Mouse (Mus musculus): ENCODE measurements around the gene Gm9821. TPM values are rescaled to one million over a fixed set of nuclear protein-coding genes. Genes with fewer than 3 reads are reported as not detected.

The Gm9821 gene
- polyA plus RNA-seq, 1 experiment, result not detected

DNA sequence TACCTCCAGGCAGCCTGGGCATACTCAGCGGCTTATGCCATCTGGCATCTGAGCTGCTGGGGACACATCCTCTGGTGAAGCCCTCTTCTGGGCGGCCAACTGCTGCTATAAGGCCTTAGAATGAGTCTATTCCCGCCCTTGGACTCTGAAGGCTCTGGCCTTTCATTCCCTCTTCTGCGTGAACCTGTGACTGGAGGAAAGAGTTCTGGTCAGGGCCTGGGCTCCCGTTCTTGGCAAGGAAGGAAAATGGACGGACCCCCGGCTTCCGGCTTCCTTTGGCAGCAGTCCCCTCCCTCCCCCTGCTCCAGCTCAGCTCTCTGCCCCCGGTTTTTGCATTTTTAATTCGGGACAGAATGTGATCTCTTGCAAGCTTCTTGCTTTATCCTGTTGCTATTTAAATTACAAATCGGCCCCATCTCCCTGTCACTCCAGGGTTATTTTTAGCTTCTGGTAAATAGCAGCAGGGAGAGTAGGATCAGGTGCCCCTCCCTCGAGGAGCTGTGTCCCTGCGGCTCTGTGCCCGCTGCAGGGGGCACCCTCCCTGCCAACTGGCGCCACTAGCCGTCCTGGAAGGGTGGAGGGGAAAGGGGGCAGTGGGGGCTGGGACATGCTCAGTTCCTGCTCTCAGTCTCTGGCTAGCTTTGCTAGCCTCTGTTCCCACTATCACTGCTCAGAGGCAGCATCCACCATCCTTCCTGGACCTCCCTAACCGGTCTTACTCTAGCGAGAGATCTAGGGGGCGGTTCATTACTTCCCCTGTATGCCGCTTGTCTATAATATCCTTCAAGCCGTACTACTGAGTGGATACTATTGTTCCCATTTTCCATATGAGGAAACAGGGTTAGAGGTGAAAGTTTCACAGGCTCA, 26.0 kb downstream of the Gm9821 start:
- no peak for DNase-seq (ENCODE audit: low spot score)

GRCm38 (mm10) chr2:91972121-91972566, 26.6 kb downstream of the Gm9821 start:
- no peak for DNase-seq (ENCODE audit: low spot score)

DNA sequence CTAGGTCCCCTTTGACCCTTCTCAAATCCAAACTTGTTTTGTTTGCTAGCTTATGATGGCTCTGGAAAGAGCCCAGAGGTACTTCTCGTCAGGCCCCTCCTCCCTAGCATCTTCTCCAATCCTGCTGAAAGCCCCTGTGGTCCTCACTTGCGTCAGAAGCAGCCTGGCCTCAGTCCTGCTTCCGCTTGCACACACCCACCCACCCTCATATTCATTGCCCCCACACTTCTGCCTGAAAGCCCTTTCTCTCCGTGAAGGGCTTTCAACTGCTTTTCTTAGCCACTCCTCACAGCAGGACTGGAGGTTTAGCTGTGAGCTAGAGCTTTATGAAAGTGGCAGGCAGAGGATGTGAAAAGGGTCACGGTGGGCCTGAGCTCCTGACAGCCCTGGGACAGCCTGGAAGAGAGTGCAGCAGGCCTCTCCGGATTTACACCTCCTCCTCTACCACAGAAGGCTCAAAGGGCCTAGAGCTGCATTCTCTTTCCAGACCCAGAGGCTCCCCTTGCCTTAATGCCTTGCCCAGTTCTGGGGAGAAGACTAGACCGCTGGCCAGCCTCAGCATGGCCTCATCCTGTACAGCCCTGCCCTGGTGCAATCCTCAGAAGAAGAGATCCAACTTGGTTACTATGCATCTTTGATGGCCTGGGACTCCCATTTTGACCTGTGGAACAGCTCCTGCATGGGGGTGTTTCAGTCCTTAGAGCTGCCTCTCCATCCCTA, 28.1 kb downstream of the Gm9821 start:
- DNase-seq (ENCODE audit: low spot score), result no peak

DNA sequence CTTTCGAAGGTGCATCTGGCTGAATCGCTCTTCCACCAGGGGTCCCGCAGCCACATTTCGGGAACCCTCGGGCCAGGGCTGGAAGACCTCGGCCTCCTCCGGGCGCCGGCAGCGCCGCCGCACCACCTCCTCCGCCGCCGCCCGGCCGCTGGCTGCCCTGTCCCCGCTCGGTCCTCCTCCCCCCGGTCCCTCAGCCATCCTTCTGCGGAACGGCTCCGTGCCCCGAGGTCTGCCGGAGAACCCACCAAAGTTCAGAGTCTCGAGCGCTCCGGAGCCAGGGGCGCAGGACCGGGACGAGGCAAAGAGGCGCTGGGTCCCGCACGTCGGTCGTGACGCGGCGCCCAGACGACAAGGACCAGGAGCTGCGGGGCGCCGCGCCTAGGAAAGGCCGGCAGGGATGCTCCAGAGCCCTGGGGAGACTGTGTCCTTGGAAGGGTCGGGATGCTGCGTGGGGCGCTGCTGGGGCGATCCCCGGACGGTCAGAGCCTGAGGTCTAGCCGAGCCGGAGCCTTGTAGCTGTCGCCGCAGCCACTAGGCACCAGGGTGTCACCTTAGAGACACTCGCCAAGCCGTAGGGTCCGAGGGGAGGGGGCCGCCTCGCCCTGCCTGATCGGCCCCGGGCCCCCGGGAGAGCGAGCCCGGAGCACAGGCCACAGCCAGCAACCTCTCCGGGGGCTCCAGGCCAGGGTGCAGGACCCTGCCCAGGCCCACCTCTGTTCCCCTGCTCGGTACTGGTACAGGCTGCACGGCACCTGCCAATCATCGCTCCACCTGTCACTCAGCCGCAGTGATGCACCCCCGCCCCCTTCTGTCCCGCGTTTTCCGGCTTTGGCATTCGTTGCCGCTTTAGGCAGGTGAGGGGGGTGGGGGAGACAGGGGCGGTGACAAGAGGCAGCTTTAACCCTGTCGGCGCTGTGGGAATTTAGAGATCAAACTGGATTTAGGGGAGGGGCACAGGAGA, 30.4 kb downstream of the Gm9821 start, which contains the start of gene Dgkz:
Gene Dgkz, minus strand, starts transcription at position 284 of the 961 bp plus-strand sequence.
- no peak for DNase-seq (ENCODE audit: low spot score)

DNA sequence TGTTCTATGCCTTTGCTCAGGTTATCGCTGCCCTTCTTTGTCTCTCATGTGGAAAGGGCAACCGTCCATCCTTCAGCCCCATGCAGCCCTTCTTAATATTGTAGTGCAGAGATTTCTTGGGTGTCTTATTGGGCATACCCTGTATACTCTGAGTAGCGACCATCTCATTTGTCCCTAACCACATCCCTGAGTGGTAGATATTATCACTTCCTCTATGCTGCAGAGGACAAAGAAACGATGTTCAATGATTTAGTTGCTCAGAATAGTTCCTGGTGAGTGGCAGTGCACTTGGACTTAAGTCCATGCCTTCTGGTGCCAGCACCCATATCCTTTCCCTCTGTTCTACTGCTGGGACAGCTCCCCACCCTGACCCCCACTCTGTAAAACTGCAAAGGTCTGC, 32.5 kb downstream of the Gm9821 start:
- DNase-seq (ENCODE audit: low spot score), result no peak

- DNase-seq (ENCODE audit: low spot score), result no peak
Measured at GRCm38 (mm10) chr2:91978547-91978946, 33.0 kb downstream of the Gm9821 start.

- DNase-seq (ENCODE audit: low spot score), result no peak
Measured at GRCm38 (mm10) chr2:91980245-91980644, 34.7 kb downstream of the Gm9821 start.

DNA sequence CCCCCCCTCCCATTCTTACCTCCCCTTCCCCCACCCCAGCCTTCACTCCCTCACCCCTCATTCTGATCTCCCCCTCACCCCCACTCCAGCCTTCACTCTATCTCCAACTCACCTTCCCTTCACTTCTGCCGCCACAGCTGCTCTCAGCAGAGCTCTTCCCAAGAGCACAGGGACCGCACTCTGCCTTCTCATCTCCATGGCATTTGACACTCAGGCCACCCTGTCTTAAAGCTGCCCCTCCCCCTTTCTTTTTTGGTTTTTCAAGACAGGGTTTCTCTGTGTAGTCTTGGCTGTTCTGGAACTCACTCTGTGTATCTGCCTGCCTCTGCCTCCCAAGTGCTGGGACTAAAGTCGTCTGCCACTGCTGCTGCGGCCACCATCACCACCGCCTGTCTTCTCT, 35.3 kb downstream of the Gm9821 start:
- no peak for DNase-seq (ENCODE audit: low spot score)

- no peak for DNase-seq (ENCODE audit: low spot score)
Measured at GRCm38 (mm10) chr2:91984439-91984838, 38.9 kb downstream of the Gm9821 start.

DNA sequence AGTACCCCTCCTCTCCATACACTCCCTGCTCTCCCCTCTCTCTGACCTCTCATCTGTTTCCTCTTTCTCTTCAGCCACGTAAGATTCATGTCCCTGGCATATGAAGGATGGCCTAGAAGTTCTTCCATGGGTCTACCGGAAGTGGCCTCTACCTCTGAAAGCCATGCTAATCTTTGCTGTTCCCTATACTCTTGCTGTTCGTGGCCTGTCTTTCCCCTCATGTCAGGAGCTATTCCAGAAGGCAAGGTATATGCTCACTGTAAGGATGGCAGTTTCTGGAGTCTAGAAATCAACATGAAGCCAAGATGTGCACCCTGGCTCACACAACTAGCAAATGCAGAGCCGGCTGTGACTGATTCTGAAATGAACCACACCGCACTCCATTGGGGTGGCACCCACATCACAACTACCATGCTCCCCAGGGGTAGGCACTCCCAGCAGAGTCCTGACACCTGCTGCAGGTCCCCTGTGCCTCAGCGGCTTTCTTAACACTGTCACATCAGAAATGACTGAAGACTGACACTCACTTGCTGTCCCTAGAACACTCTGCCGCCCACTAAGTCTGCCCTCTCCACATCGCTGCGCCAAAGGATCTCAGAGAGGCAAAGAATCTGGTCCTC, 39.5 kb downstream of the Gm9821 start:
- no peak for DNase-seq (ENCODE audit: low spot score)

- DNase-seq (ENCODE audit: low spot score), result no peak
Measured at GRCm38 (mm10) chr2:91986071-91986470, 40.6 kb downstream of the Gm9821 start.

DNA sequence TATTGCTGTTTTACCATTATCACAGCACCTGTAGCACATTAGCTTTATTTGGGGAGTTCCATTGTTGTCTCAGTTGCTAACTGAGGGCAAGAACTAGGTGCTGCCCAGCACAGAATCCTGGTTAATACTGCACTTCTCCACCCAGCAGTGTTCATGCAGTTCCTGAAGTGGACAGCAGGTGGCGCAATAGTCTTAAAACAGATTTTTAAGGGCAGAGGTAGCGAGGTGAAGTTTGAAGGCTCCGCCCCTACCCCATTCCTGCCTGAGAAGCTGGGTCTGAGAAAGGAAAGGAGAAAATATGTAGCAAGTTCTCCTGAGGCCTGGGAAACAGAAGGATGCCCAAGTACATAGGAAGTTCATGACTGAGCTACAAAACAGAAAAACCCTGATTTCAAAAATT, 42.0 kb downstream of the Gm9821 start:
- no peak for DNase-seq (ENCODE audit: low spot score)

DNA sequence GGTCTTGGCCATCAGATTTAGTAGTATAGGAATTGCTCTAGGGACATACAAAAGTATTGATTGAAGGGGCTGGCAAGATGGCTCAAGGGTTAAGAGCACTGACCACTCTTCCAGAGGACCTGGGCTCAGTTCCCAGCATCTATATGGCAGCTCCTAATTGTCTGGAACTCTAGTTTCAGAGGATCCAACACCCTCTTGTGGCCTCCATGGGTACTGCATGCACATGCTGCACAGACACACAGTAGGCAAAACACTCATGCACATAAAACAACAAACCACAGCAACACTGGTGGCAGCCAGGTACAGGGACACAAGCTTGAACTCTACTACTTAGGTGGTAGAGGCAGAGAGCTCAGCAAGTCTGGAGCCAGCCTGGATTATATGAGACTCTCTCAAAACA, 44.2 kb downstream of the Gm9821 start:
- DNase-seq (ENCODE audit: low spot score), result no peak

DNA sequence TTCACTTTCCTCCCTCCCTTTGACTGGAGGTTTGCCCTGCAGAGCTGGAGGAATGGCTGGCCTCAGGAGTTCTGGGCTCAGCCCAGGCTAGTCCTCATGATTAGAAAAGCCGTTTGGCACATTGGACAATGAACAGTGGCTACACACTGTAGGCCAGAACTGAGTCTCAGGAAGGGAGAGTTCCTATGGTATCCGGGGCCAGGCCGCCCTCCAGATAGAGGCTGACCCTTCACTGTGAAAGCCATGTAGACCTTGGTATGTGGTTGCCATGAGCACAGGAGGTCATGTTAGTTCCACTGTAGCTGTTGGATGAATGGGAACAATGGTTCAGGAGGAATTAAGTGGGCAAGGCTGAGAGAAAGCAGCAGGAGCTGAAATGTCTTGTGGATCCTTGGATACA, 47.9 kb downstream of the Gm9821 start:
- DNase-seq (ENCODE audit: low spot score), result no peak

DNA sequence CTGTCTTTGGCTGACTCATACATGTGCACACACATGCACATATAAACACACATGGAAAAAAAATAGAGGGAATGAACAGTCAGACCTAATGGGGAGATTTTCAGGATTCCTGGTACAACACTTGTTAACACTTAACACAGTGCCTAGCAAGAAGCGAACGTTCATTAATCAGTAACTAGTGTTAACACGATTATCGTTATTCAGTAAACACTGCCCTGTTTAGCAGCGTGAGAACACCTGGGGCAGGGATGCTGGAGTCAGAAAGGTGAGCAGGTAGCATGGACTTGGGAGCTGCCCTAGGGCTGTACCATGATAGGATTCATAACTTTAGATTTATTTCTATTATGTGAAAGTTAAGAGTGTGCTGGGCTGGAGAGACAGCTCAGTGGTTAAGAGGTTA, 50.5 kb downstream of the Gm9821 start:
- no peak for DNase-seq (ENCODE audit: low spot score)

Other genes starting within 250 kb of the Gm9821 start
- gene Atg13, start 235.1 kb upstream of the Gm9821 start, polyA plus RNA-seq (2012; rRNA removed), result 37.0 and 38.0 TPM in 2 replicates
- 5.5 and 8.4 TPM in 2 replicates for gene Harbi1, start 234.9 kb upstream of the Gm9821 start, polyA plus RNA-seq (2012; rRNA removed)
- 12.3 and 18.2 TPM in 2 replicates for gene Ambra1, start 215.6 kb upstream of the Gm9821 start, polyA plus RNA-seq (2012; rRNA removed)
- gene Chrm4, start 18.5 kb upstream of the Gm9821 start, polyA plus RNA-seq (2012; rRNA removed), result 0.06 and 0.11 TPM in 2 replicates
- 34.7 and 37.5 TPM in 2 replicates for gene Mdk, start 13.4 kb upstream of the Gm9821 start, polyA plus RNA-seq (2012; rRNA removed)
- 135 and 148 TPM in 2 replicates for gene Dgkz, start 30.2 kb downstream of the Gm9821 start, polyA plus RNA-seq (2012; rRNA removed)
- 4.9 and 15.4 TPM in 2 replicates for gene Creb3l1, start 78.8 kb downstream of the Gm9821 start, polyA plus RNA-seq (2012; rRNA removed)
- gene Phf21a, start 147.4 kb downstream of the Gm9821 start, polyA plus RNA-seq (2012; rRNA removed), result 27.1 and 49.9 TPM in 2 replicates